Mouse (Mus musculus): ENCODE results near the gene Ehhadh. TPM values are rescaled to one million over a fixed set of nuclear protein-coding genes. Genes with fewer than 3 reads are reported as not detected.

Gene Ehhadh
- polyA plus RNA-seq, 1 experiment from 2014 or later = 36.4 TPM

GRCm38 (mm10) chr16:21791779-21792178 lies 4.2 kb upstream of the Ehhadh start:
- peak; percentile 36; the same call in 1 of the 2 replicates for TF ChIP-seq CTCF (IDR thresholded peaks at IDR 0.05; ENCODE audit: low read depth)
- Histone ChIP-seq H3K4me3 (ENCODE audit: low read depth, low read length) (no peak overlapping the region), H3K9me3 (ENCODE audit: control insufficient read depth) (no peaks in the 10 kb centered on the region), H3K36me3 (ENCODE audit: control insufficient read depth, insufficient read depth) (no peaks in the 10 kb centered on the region), H3K4me2 (replicated peaks; ENCODE audit: low read depth) (no peak overlapping the region), H3K9ac (ENCODE audit: low read depth, low read length) (no peak overlapping the region), H3K27ac (ENCODE audit: low read depth, low read length) (no peak overlapping the region), H3K27me3 (replicated peaks; ENCODE audit: control insufficient read depth, insufficient read depth, low read length) (no peaks in the 10 kb centered on the region), H3K4me1 (replicated peaks; ENCODE audit: control insufficient read depth, insufficient read depth, low read length) (0 out of 2 replicates have a peak, but pooled peaks cover 7% of the 10 kb centered on the region)
- no peak for ATAC-seq
- WGBS = 41% methylated on average over 3 of the region's 3 CpGs

GRCm38 (mm10) chr16:21790469-21790868 lies 2.9 kb upstream of the Ehhadh start:
- TF ChIP-seq CTCF (IDR thresholded peaks at IDR 0.05; ENCODE audit: low read depth) = peak; percentile 39
- H3K27me3 ChIP-seq (replicated peaks; ENCODE audit: control insufficient read depth, insufficient read depth, low read length) = no peaks in the 10 kb centered on the region
- no peak overlapping the region for H3K4me2 ChIP-seq (replicated peaks; ENCODE audit: low read depth)
- H3K27ac ChIP-seq (ENCODE audit: low read depth, low read length) = no peak overlapping the region
- H3K36me3 ChIP-seq (ENCODE audit: control insufficient read depth, insufficient read depth) = no peaks in the 10 kb centered on the region
- H3K9me3 ChIP-seq (ENCODE audit: control insufficient read depth) = no peaks in the 10 kb centered on the region
- H3K4me1 ChIP-seq (replicated peaks; ENCODE audit: control insufficient read depth, insufficient read depth, low read length) = 0 out of 2 replicates have a peak, but pooled peaks cover 7% of the 10 kb centered on the region
- no peak for ATAC-seq
- no peak overlapping the region for H3K9ac ChIP-seq (ENCODE audit: low read depth, low read length)
- WGBS = 9% methylated on average over 1 of the region's 1 CpGs
- H3K4me3 ChIP-seq (ENCODE audit: low read depth, low read length) = no peak overlapping the region

- H3K9me3 ChIP-seq (ENCODE audit: control insufficient read depth) = no peaks in the 10 kb centered on the region
- 0 out of 2 replicates have a peak overlapping the region, but pooled peaks have one; percentile 79 for H3K27ac ChIP-seq (ENCODE audit: low read depth, low read length)
- H3K36me3 ChIP-seq (ENCODE audit: control insufficient read depth, insufficient read depth) = no peaks in the 10 kb centered on the region
- no peak overlapping the region for H3K9ac ChIP-seq (ENCODE audit: low read depth, low read length)
- no peaks in the 10 kb centered on the region for H3K27me3 ChIP-seq (replicated peaks; ENCODE audit: control insufficient read depth, insufficient read depth, low read length)
- no peak for TF ChIP-seq CTCF (IDR thresholded peaks at IDR 0.05; ENCODE audit: low read depth)
- H3K4me3 ChIP-seq (ENCODE audit: low read depth, low read length) = no peak overlapping the region
- no peak overlapping the region for H3K4me2 ChIP-seq (replicated peaks; ENCODE audit: low read depth)
- ATAC-seq = no peak
- 0 out of 2 replicates have a peak, but pooled peaks cover 4% of the 10 kb centered on the region for H3K4me1 ChIP-seq (replicated peaks; ENCODE audit: control insufficient read depth, insufficient read depth, low read length)
- WGBS = 70% methylated on average over 2 of the region's 2 CpGs
Measured at GRCm38 (mm10) chr16:21789180-21789579, 1.6 kb upstream of the Ehhadh start.

- peak; percentile 78 for TF ChIP-seq CTCF (IDR thresholded peaks at IDR 0.05; ENCODE audit: low read depth)
Measured at GRCm38 (mm10) chr16:21788581-21788980, 974 bp upstream of the Ehhadh start.

GRCm38 (mm10) chr16:21786317-21786716 lies 1.3 kb downstream of the Ehhadh start:
- Histone ChIP-seq H3K36me3 (ENCODE audit: control insufficient read depth, insufficient read depth) (no peaks in the 10 kb centered on the region), H3K9me3 (ENCODE audit: control insufficient read depth) (no peaks in the 10 kb centered on the region), H3K27me3 (replicated peaks; ENCODE audit: control insufficient read depth, insufficient read depth, low read length) (no peaks in the 10 kb centered on the region), H3K27ac (ENCODE audit: low read depth, low read length) (no peak overlapping the region), H3K4me3 (ENCODE audit: low read depth, low read length) (no peak overlapping the region), H3K4me2 (replicated peaks; ENCODE audit: low read depth) (peak overlapping the region; percentile 71), H3K4me1 (replicated peaks; ENCODE audit: control insufficient read depth, insufficient read depth, low read length) (0 out of 2 replicates have a peak, but pooled peaks cover 7% of the 10 kb centered on the region), H3K9ac (ENCODE audit: low read depth, low read length) (no peak overlapping the region)
- 90% methylated on average over 8 of the region's 8 CpGs for WGBS
- TF ChIP-seq CTCF (IDR thresholded peaks at IDR 0.05; ENCODE audit: low read depth) = no peak
- ATAC-seq = no peak

More at GRCm38 (mm10) chr16:21788581-21788980, 974 bp upstream of the Ehhadh start:
- Histone ChIP-seq H3K36me3 (ENCODE audit: control insufficient read depth, insufficient read depth) (no peaks in the 10 kb centered on the region), H3K9me3 (ENCODE audit: control insufficient read depth) (no peaks in the 10 kb centered on the region), H3K27ac (ENCODE audit: low read depth, low read length) (peak overlapping the region; percentile 79), H3K4me1 (replicated peaks; ENCODE audit: control insufficient read depth, insufficient read depth, low read length) (0 out of 2 replicates have a peak, but pooled peaks cover 4% of the 10 kb centered on the region), H3K9ac (ENCODE audit: low read depth, low read length) (no peak overlapping the region), H3K4me3 (ENCODE audit: low read depth, low read length) (no peak overlapping the region), H3K4me2 (replicated peaks; ENCODE audit: low read depth) (peak overlapping the region; percentile 71), H3K27me3 (replicated peaks; ENCODE audit: control insufficient read depth, insufficient read depth, low read length) (no peaks in the 10 kb centered on the region)
- ATAC-seq = peak; percentile 34; the same call in 1 of the 2 replicates
- WGBS = 31% methylated on average over 3 of the region's 3 CpGs

DNA sequence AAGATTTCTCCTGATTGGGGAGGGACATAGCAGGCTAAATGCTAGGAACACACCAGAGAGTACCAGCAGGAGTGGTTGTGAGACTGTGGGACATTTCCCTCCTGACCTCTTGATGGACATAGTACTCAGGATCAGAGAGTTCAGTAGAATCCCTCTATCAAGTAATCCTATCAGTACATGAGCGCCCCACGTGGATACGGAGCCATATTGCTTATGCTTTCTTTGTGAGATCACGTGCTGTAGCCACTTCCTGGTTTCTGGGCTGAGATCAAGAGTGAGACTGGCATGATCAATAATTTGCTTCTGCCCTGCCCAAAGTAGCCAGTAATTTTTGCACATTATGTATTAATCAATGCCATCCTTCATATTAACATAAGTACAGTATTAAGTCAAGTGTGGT lies 2.6 kb downstream of the Ehhadh start:
- no peak overlapping the region for H3K4me2 ChIP-seq (replicated peaks; ENCODE audit: low read depth)
- H3K27me3 ChIP-seq (replicated peaks; ENCODE audit: control insufficient read depth, insufficient read depth, low read length) = no peaks in the 10 kb centered on the region
- no peak overlapping the region for H3K9ac ChIP-seq (ENCODE audit: low read depth, low read length)
- H3K27ac ChIP-seq (ENCODE audit: low read depth, low read length) = no peak overlapping the region
- 0 out of 2 replicates have a peak, but pooled peaks cover 7% of the 10 kb centered on the region for H3K4me1 ChIP-seq (replicated peaks; ENCODE audit: control insufficient read depth, insufficient read depth, low read length)
- no peak overlapping the region for H3K4me3 ChIP-seq (ENCODE audit: low read depth, low read length)
- WGBS = 55% methylated on average over 4 of the region's 4 CpGs
- H3K36me3 ChIP-seq (ENCODE audit: control insufficient read depth, insufficient read depth) = no peaks in the 10 kb centered on the region
- no peak for ATAC-seq
- no peaks in the 10 kb centered on the region for H3K9me3 ChIP-seq (ENCODE audit: control insufficient read depth)
- TF ChIP-seq CTCF (IDR thresholded peaks at IDR 0.05; ENCODE audit: low read depth) = peak; percentile 35; the same call in 1 of the 2 replicates

Data from intestine, postnatal 0 days (tissue).